Mouse (Mus musculus): ENCODE measurements around the gene Tmed10. TPM values are rescaled to one million over a fixed set of nuclear protein-coding genes. Genes with fewer than 3 reads are reported as not detected.

Tmed10 gene
- polyA plus RNA-seq, 1 experiment from 2014 or later: 342 TPM

- H3K4me1 ChIP-seq (replicated peaks; ENCODE audit: control insufficient read depth, insufficient read depth, low read length): no peaks in the 10 kb centered on the region; the same call in 1 of the 2 replicates
- no peak for ATAC-seq (ENCODE audit: low read depth)
These were observed 13.1 kb downstream of the Tmed10 start for GRCm38 (mm10) chr12:85361580-85361979.

GRCm38 (mm10) chr12:85361165-85361564, 13.5 kb downstream of the Tmed10 start:
- peaks cover 2% of the 10 kb centered on the region; the same call in 1 of the 2 replicates for H3K36me3 ChIP-seq (ENCODE audit: control insufficient read depth, insufficient read depth, low read length)
- WGBS: 79% methylated on average over 3 of the region's 3 CpGs
- H3K27me3 ChIP-seq (ENCODE audit: control insufficient read depth, insufficient read depth, low read depth, low read length): no peaks in the 10 kb centered on the region
- no peak for ATAC-seq (ENCODE audit: low read depth)
- no peaks in the 10 kb centered on the region for H3K9me3 ChIP-seq (ENCODE audit: control insufficient read depth, low read length)
- H3K9ac ChIP-seq (ENCODE audit: low read length): no peak overlapping the region
- H3K27ac ChIP-seq (ENCODE audit: low read length): no peak overlapping the region
- no peaks in the 10 kb centered on the region for H3K4me1 ChIP-seq (replicated peaks; ENCODE audit: control insufficient read depth, insufficient read depth, low read length)
- H3K4me3 ChIP-seq (ENCODE audit: low read length): no peak overlapping the region
- H3K4me2 ChIP-seq (ENCODE audit: low read depth, low read length): no peak overlapping the region

More at GRCm38 (mm10) chr12:85361580-85361979, 13.1 kb downstream of the Tmed10 start:
- Histone ChIP-seq H3K27me3 (ENCODE audit: control insufficient read depth, insufficient read depth, low read depth, low read length) (no peaks in the 10 kb centered on the region), H3K9me3 (ENCODE audit: control insufficient read depth, low read length) (no peaks in the 10 kb centered on the region), H3K27ac (ENCODE audit: low read length) (no peak overlapping the region), H3K36me3 (ENCODE audit: control insufficient read depth, insufficient read depth, low read length) (peaks cover 2% of the 10 kb centered on the region; the same call in 1 of the 2 replicates), H3K4me3 (ENCODE audit: low read length) (no peak overlapping the region), H3K4me2 (ENCODE audit: low read depth, low read length) (no peak overlapping the region), H3K9ac (ENCODE audit: low read length) (no peak overlapping the region)

- H3K4me3 ChIP-seq (ENCODE audit: low read length): no peak overlapping the region
- H3K9me3 ChIP-seq (ENCODE audit: control insufficient read depth, low read length): no peaks in the 10 kb centered on the region
- H3K4me2 ChIP-seq (ENCODE audit: low read depth, low read length): no peak overlapping the region
- H3K36me3 ChIP-seq (ENCODE audit: control insufficient read depth, insufficient read depth, low read length): peaks cover 15% of the 10 kb centered on the region
- H3K4me1 ChIP-seq (replicated peaks; ENCODE audit: control insufficient read depth, insufficient read depth, low read length): peaks cover 2% of the 10 kb centered on the region; the same call in 1 of the 2 replicates
- H3K9ac ChIP-seq (ENCODE audit: low read length): no peak overlapping the region
- H3K27me3 ChIP-seq (ENCODE audit: control insufficient read depth, insufficient read depth, low read depth, low read length): no peaks in the 10 kb centered on the region
- no peak for ATAC-seq (ENCODE audit: low read depth)
- H3K27ac ChIP-seq (ENCODE audit: low read length): no peak overlapping the region
- WGBS: 66% methylated on average over 3 of the region's 3 CpGs
These were observed 20.6 kb downstream of the Tmed10 start for GRCm38 (mm10) chr12:85354061-85354460.

- peaks cover 2% of the 10 kb centered on the region; the same call in 1 of the 2 replicates for H3K4me1 ChIP-seq (replicated peaks; ENCODE audit: control insufficient read depth, insufficient read depth, low read length)
- no peak overlapping the region for H3K9ac ChIP-seq (ENCODE audit: low read length)
- peaks cover 15% of the 10 kb centered on the region for H3K36me3 ChIP-seq (ENCODE audit: control insufficient read depth, insufficient read depth, low read length)
- H3K4me3 ChIP-seq (ENCODE audit: low read length): no peak overlapping the region
- no peaks in the 10 kb centered on the region for H3K27me3 ChIP-seq (ENCODE audit: control insufficient read depth, insufficient read depth, low read depth, low read length)
- H3K9me3 ChIP-seq (ENCODE audit: control insufficient read depth, low read length): no peaks in the 10 kb centered on the region
- ATAC-seq (ENCODE audit: low read depth): peak; percentile 65
- H3K27ac ChIP-seq (ENCODE audit: low read length): peak overlapping the region; percentile 78
- H3K4me2 ChIP-seq (ENCODE audit: low read depth, low read length): no peak overlapping the region
- 53% methylated on average over 10 of the region's 10 CpGs for WGBS
These were observed 24.0 kb downstream of the Tmed10 start for GRCm38 (mm10) chr12:85350407-85351232.

GRCm38 (mm10) chr12:85348338-85348737, 26.3 kb downstream of the Tmed10 start:
- peak overlapping the region; percentile 47 for H3K27ac ChIP-seq (ENCODE audit: low read length)
- ATAC-seq (ENCODE audit: low read depth): no peak
- no peaks in the 10 kb centered on the region for H3K27me3 ChIP-seq (ENCODE audit: control insufficient read depth, insufficient read depth, low read depth, low read length)
- H3K36me3 ChIP-seq (ENCODE audit: control insufficient read depth, insufficient read depth, low read length): peaks cover 9% of the 10 kb centered on the region
- no peak overlapping the region for H3K9ac ChIP-seq (ENCODE audit: low read length)
- WGBS: 65% methylated on average over 6 of the region's 6 CpGs
- no peaks in the 10 kb centered on the region for H3K9me3 ChIP-seq (ENCODE audit: control insufficient read depth, low read length)
- H3K4me1 ChIP-seq (replicated peaks; ENCODE audit: control insufficient read depth, insufficient read depth, low read length): peaks cover 2% of the 10 kb centered on the region; the same call in 1 of the 2 replicates
- H3K4me3 ChIP-seq (ENCODE audit: low read length): no peak overlapping the region
- no peak overlapping the region for H3K4me2 ChIP-seq (ENCODE audit: low read depth, low read length)

- Histone ChIP-seq H3K36me3 (ENCODE audit: control insufficient read depth, insufficient read depth, low read length) (peaks cover 6% of the 10 kb centered on the region), H3K4me3 (ENCODE audit: low read length) (no peak overlapping the region)
- WGBS: 71% methylated on average over 3 of the region's 3 CpGs
These were observed 27.5 kb downstream of the Tmed10 start for GRCm38 (mm10) chr12:85347196-85347595.

GRCm38 (mm10) chr12:85346374-85346773, 28.3 kb downstream of the Tmed10 start:
- 49% methylated on average over 3 of the region's 3 CpGs for WGBS
- Histone ChIP-seq H3K9me3 (ENCODE audit: control insufficient read depth, low read length) (no peaks in the 10 kb centered on the region), H3K4me2 (ENCODE audit: low read depth, low read length) (no peak overlapping the region), H3K4me1 (replicated peaks; ENCODE audit: control insufficient read depth, insufficient read depth, low read length) (peaks cover 2% of the 10 kb centered on the region; the same call in 1 of the 2 replicates), H3K27ac (ENCODE audit: low read length) (no peak overlapping the region), H3K36me3 (ENCODE audit: control insufficient read depth, insufficient read depth, low read length) (peaks cover 8% of the 10 kb centered on the region), H3K9ac (ENCODE audit: low read length) (no peak overlapping the region), H3K4me3 (ENCODE audit: low read length) (no peak overlapping the region), H3K27me3 (ENCODE audit: control insufficient read depth, insufficient read depth, low read depth, low read length) (no peaks in the 10 kb centered on the region)
- ATAC-seq (ENCODE audit: low read depth): peak; percentile 59

More at GRCm38 (mm10) chr12:85347196-85347595, 27.5 kb downstream of the Tmed10 start:
- Histone ChIP-seq H3K4me2 (ENCODE audit: low read depth, low read length) (no peak overlapping the region), H3K9me3 (ENCODE audit: control insufficient read depth, low read length) (no peaks in the 10 kb centered on the region), H3K9ac (ENCODE audit: low read length) (no peak overlapping the region), H3K4me1 (replicated peaks; ENCODE audit: control insufficient read depth, insufficient read depth, low read length) (peaks cover 2% of the 10 kb centered on the region; the same call in 1 of the 2 replicates), H3K27me3 (ENCODE audit: control insufficient read depth, insufficient read depth, low read depth, low read length) (no peaks in the 10 kb centered on the region), H3K27ac (ENCODE audit: low read length) (peak overlapping the region; percentile 20; the same call in 1 of the 2 replicates)
- no peak for ATAC-seq (ENCODE audit: low read depth)

- WGBS: 93% methylated on average over 6 of the region's 6 CpGs
- no peaks in the 10 kb centered on the region for H3K9me3 ChIP-seq (ENCODE audit: control insufficient read depth, low read length)
These were observed 29.1 kb downstream of the Tmed10 start for GRCm38 (mm10) chr12:85345559-85345958.

GRCm38 (mm10) chr12:85344252-85344651, 30.4 kb downstream of the Tmed10 start:
- H3K9ac ChIP-seq (ENCODE audit: low read length): no peak overlapping the region
- ATAC-seq (ENCODE audit: low read depth): no peak
- H3K4me3 ChIP-seq (ENCODE audit: low read length): no peak overlapping the region

More at GRCm38 (mm10) chr12:85345559-85345958, 29.1 kb downstream of the Tmed10 start:
- Histone ChIP-seq H3K27me3 (ENCODE audit: control insufficient read depth, insufficient read depth, low read depth, low read length) (no peaks in the 10 kb centered on the region), H3K4me2 (ENCODE audit: low read depth, low read length) (no peak overlapping the region), H3K36me3 (ENCODE audit: control insufficient read depth, insufficient read depth, low read length) (peaks cover 8% of the 10 kb centered on the region), H3K4me3 (ENCODE audit: low read length) (no peak overlapping the region), H3K27ac (ENCODE audit: low read length) (no peak overlapping the region), H3K4me1 (replicated peaks; ENCODE audit: control insufficient read depth, insufficient read depth, low read length) (no peaks in the 10 kb centered on the region), H3K9ac (ENCODE audit: low read length) (no peak overlapping the region)
- ATAC-seq (ENCODE audit: low read depth): no peak

More at GRCm38 (mm10) chr12:85344252-85344651, 30.4 kb downstream of the Tmed10 start:
- Histone ChIP-seq H3K4me1 (replicated peaks; ENCODE audit: control insufficient read depth, insufficient read depth, low read length) (peaks cover 3% of the 10 kb centered on the region; the same call in 1 of the 2 replicates), H3K36me3 (ENCODE audit: control insufficient read depth, insufficient read depth, low read length) (peaks cover 5% of the 10 kb centered on the region), H3K27me3 (ENCODE audit: control insufficient read depth, insufficient read depth, low read depth, low read length) (no peaks in the 10 kb centered on the region), H3K27ac (ENCODE audit: low read length) (no peak overlapping the region), H3K9me3 (ENCODE audit: control insufficient read depth, low read length) (no peaks in the 10 kb centered on the region), H3K4me2 (ENCODE audit: low read depth, low read length) (no peak overlapping the region)
- WGBS: 59% methylated on average over 7 of the region's 7 CpGs

Data from lung, embryonic 16.5 days (tissue).